Mouse (Mus musculus): ENCODE measurements at regions not wholly inside any gene's neighbourhood (a gene's known extent, or its start where the extent isn't known, plus 50 kb on each side); places are given as distances from the start of the nearest gene placed in this dataset.
"Not testable (repeated sequence)": the region's sequence is repeated elsewhere in the genome, so short reads cannot be mapped to it uniquely, and the experiment has no call there.

DNA sequence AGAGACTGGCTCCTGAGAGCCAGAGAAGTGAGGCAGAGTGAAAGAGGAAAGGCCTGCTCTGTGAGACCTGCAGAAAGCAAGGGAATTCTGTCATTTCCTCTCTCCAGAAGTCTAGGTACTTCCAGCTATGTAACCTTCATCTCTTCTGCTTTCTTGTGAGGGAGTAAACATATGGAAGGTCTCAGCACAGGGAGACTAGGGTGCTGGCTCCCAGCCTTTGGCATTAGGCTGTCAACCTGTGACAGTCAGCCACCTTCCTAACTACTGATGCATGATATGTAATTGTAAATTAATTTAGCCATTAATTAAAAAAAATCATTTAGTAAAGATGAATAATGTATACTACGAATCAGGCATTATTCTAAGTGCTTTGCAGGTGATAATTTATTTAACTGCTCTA is 819.2 kb downstream of the Gm9195 start:
- no peak for ATAC-seq (replicated peaks; ENCODE audit: poor library complexity, severe bottlenecking)

DNA sequence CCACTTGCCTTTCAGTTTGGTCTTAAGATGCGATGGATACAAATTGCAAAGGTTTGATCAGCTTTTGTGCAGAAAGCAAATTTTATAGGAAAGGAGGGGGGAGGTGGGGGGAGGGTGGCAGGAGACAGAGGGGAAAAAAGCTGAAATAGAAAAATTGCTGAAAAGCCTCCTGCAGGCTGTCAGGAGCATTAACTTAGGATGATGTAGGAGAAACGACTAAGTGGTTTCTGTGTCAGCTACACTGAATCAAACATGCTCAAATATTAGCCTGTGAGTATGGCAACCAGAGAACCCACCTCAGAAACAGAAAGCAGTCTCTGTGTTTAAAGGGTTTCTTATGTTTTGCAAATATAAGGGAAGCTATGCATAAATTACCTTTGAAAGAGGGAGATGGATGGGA is 819.6 kb downstream of the Gm9195 start:
- ATAC-seq (replicated peaks; ENCODE audit: poor library complexity, severe bottlenecking): no peak

DNA sequence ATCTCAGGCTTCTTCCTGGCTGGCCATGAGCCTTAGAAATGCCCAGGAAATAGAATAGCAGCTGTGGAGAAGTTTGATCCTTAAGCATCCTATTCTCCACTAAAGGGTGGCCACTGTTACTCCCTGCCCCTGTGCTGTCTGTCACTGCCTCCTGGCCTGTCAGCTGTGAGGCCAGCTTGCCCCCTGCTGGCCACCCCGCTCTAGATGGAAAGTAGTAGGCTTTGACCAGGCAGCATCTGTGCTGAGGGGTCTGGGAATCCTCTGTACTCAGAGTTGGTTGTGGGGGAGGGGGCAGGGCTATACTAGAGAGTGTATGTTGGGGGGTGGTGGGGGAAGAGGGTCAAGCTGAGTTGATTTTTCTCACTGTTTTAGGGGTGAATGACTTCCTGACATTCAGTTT is 821.2 kb downstream of the Gm9195 start:
- peak; percentile 59; the same call in 1 of the 2 replicates for ATAC-seq (replicated peaks; ENCODE audit: poor library complexity, severe bottlenecking)

DNA sequence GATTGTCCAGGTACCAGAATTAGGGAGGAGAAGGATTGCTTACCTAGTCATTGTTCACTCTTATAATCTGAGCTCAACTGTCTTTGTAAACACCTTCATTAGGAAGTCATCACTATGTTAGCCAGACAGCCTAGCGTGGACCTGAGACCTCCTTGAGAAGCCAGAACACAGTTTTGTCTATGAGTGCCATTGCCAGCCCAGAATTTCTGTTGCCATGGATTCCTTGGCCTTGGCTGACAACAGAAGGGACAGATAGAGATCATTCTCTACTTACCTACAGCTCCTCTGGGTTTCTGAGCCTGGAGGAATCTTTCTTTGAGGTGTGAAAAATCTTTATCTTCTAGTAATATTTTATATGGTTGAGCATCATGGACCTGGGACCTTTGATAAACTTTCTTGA is 825.0 kb downstream of the Gm9195 start:
- ATAC-seq (replicated peaks; ENCODE audit: poor library complexity, severe bottlenecking): no peak

DNA sequence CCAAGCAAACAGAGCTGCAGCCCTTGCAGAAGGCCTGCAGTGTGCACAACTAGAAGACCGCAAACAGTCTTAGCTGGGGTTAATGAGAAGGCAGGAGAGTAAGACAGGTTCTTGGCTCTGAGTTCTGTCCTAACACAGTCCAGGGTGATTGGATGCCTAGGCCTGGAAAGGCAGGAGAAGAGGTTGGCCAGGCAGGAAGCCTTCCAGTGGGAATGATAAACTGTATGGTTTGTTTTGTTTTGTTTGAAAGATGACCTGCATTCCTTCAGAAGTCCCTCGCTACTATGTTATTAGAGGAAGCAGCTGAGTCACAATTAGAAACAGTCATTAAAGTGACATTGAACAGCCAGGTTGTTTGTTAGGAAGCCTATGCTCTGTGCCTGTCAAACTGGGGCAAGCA is 831.5 kb downstream of the Gm9195 start:
- ATAC-seq (replicated peaks; ENCODE audit: poor library complexity, severe bottlenecking): no peak

DNA sequence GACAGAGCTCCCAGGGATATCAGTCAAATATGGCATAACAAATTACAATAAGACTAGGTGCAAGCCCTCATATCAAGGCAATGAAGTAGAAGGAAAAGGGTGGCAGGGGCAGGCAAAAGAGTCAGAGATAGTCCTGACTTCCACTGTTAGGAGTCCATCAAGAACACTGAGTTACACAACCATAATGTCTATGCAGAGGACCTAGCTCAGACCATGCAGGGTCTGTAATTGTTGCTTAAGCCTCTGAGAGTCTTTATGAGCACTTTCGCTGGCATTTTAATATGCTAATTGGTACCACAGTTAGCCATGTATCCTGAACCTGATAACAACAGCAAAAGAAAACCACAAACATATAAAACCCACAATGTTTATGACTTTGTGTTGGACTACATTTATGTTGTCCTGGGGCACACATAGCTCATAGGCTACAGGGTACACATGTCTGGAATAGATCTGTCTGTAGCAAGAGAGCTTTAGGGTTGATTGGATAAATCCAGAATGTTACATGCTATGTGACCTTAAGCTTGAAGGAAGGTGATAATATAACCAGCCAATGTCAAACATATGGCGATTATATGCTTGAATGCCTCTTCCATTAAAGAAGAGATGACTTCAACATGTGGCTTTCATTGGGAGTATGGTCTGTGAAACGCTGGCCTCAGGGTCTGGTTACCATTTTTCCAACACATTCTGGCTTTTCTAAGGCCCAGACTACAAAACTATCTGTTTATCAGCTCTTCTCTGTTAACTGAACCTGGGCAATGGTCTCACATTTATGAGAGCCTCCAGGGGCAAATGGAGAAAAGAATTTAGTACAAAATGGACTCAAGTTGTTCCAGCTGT is 836.6 kb downstream of the Gm9195 start:
- no peak for ATAC-seq (replicated peaks; ENCODE audit: poor library complexity, severe bottlenecking)

DNA sequence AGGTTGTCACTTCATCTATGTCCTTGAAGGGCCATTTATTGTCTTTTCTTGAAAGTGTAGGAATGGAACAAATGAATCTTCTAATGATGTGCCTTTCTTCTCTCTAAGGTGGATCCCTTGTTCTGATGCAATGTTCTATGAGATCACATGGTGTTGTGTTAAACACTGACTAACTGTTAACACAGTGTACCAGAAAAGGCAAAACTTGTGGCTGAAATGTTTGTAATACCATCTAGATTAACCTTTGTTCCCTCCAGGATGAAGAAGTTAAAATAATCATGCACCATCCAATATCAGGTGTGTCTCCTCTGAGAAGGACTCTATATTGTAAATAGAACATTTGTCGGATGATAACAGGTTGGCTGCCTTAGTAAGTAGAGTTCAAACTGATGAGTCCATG is 849.1 kb downstream of the Gm9195 start:
- ATAC-seq (replicated peaks; ENCODE audit: poor library complexity, severe bottlenecking): no peak

DNA sequence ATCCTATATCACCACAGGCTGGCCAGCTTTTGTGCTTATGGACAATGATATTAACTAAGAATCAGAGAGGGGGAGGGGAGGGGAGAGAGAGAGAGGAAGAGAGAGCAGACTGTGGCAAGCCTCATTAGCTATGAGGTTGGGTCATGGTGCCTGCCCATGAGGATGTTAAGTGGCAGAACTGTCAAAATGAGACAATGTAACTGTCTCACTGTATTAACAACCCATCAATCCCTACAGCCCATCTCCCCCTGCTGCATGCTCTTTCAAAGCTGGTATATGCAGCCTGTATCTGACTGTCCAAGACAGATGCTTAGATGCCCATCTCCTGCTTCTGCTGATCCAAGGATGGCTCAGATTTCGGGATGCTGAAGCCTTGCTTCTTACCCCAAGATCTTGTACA is 852.6 kb downstream of the Gm9195 start:
- no peak for ATAC-seq (replicated peaks; ENCODE audit: poor library complexity, severe bottlenecking)

DNA sequence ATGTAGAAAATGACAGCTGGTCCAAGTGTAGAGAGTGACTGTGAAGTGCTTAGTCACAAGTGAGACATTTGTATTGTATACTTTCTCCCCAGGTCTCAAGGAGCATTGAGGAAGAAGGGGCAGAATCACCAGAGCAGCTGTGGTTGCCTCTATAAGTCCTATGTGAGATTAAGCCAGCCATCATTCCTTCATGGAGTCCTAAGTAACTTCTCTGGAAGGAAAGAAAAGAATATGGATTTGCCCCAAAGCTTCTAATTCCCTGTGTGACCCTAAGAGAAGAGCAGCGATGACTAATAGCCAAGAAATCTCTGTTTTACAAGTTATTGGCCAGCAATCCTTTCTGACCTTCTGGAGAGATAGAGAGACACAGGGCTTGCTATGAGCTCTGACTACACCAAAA is 856.5 kb downstream of the Gm9195 start:
- ATAC-seq (replicated peaks; ENCODE audit: poor library complexity, severe bottlenecking): no peak

DNA sequence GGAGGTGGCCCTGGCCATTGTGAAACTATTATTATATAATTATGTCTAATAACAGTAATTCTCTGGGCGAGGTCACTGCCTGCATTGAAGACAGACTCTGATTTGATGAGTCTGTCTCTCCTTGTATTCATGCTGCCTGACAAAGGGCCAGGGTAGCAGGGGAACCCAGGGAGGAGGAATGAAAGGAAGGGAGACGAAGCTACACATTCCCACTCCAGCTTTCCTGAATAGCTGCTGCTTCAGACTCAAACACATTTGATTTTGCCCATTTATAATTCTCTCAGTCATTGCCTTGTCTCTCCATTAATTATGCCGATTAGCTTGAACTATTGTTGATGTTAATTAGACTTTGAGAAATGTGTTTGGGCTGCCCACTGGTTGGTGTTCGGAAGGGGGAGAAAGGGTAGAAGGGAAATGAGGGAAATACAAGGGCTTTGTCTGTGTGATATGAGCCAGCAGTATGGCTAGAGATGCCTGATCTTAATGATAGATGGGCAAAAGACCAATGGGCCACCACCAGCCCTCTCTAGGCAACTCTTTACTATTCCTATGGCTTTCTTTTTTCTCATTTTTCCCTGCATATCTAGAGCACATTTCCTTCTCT is 881.8 kb downstream of the Gm9195 start:
- ATAC-seq (replicated peaks; ENCODE audit: poor library complexity, severe bottlenecking): no peak

DNA sequence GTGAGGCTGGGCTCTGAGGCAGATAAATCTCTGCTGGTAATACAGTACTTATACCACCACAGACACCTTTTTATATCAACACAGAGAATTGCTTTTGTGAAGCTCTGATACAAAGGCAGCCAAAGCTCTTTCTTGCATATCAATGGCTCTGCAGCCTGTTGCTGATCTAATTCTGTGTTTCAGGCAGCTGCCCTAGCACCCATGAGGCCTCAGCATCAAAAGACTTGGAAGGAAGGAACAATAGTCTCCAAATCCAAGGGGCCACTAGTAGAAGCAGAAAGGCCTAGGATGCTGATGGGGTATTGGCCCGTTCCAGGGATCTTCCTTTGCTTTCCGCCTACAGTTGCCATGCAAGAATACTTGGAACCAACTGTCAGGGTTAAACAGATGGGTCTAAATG is 887.9 kb downstream of the Gm9195 start:
- no peak for ATAC-seq (replicated peaks; ENCODE audit: poor library complexity, severe bottlenecking)

DNA sequence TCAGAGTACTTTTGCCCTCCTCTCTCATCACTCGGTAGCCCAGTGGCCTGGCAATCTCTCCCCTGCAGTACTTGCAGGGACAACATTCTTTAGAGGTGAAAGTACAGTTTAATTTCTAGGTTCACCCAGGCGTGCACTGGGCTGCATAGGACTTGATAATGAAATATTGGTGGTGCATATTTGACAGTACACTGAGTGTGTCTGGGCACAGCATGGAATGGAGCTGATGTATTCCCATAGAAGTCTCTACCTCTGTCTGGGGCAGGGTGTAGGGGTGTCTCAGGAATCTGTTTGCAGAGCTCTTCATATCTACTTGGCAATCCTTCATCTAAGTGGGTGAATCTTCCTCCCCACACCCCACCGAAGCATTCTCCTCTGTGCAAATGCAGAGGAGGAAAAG is 893.8 kb downstream of the Gm9195 start:
- no peak for ATAC-seq (replicated peaks; ENCODE audit: poor library complexity, severe bottlenecking)

DNA sequence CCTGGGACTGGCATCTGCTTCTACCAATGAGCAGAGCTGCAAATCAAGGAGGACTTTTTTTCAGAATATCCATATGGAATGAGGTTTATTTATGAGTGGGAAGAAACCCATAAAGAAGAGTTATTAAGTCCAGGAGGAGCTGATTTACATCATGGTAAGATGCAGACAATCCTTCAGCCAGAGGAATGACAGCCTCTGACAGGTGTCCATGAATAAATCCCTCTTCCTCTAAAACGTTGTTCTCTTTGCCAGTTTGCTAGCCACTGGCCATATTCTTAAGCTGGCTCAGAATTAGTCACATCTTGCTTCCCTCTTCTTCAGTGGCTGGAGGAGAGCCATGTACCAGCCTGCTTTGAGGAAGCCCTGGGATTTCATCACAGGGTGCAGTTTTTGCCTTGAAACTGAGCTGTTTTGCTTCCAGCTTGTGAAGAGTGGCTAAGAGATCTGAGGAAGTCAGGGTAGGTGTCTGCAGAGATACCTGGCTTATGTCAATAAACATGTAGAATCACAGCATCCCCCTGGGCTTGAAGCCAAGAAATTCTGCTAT is 902.9 kb downstream of the Gm9195 start:
- ATAC-seq (replicated peaks; ENCODE audit: poor library complexity, severe bottlenecking): no peak

DNA sequence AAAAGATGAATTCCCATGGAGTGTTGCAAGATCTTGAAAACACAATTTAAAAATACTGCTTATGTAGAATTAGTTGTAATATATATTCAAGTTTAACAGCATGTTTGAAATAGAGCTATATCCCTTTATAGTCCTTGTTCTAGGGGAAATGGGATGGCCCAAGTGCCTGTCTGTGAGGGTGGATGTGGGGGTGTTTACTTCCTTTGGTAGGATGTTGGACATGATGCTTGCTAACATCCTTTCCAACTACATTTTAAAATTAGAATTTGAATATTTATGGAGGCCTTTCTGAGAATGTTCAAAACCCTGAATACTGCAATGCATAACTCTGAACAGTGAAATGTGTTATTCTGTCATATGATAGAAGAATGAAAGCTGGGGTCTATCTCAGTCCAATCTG is 903.6 kb downstream of the Gm9195 start:
- ATAC-seq (replicated peaks; ENCODE audit: poor library complexity, severe bottlenecking): no peak

DNA sequence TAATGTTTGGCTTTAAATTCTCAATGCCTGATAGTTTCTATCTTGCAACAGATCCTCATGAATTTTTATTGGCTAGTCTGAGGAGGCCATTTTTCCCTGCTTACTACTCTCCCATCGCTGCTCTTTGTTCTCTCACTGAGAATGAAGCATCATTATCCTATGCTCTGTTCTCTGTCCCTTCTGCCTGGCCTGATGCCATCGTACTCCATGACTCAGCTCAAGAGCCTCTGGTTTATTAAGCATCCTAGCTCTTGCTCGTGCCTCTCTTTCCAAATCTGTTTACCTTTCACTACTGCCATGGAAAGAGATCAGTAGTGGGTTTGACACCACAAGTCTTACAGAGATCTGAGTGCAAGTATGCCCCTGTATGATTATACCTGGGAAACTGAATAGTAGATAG is 926.8 kb downstream of the Gm9195 start:
- no peak for ATAC-seq (replicated peaks; ENCODE audit: poor library complexity, severe bottlenecking)

DNA sequence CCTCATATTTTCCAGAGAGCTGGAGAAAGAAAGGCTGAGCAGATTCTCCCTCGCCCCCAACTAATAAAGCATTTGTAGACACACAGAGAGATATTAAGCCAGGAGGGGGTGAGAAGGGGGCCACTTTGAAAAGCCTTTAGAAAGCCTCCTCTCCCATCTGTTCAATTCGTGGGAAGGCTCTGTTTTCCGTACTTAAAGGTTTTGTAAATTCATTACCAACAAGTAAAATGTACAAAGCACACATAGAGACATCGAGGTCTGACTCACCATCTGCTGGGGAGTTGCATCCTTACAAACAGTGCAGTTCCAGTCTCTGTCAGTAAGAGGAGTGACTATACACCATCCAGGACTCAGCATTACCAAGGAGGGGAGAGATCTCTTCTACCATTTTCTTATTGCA is 929.7 kb downstream of the Gm9195 start:
- ATAC-seq (replicated peaks; ENCODE audit: poor library complexity, severe bottlenecking): no peak

DNA sequence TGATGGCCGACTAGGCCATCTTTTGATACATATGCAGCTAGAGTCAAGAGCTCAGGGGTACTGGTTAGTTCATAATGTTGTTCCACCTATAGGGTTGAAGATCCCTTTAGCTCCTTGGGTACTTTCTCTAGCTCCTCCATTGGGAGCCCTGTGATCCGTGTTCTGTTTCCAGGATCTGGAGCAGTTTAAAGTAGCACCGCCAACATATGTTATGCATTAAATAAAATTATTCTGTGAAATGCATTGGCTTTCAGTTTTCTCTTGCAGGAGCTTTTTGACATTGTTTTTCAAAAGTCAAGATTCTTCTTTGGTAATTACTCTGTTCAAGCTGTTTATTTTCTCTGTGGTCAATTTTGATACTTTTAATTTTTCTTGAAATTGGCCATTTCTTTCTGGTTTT is 937.3 kb downstream of the Gm9195 start:
- not testable (repeated sequence) for ATAC-seq (replicated peaks; ENCODE audit: poor library complexity, severe bottlenecking)

DNA sequence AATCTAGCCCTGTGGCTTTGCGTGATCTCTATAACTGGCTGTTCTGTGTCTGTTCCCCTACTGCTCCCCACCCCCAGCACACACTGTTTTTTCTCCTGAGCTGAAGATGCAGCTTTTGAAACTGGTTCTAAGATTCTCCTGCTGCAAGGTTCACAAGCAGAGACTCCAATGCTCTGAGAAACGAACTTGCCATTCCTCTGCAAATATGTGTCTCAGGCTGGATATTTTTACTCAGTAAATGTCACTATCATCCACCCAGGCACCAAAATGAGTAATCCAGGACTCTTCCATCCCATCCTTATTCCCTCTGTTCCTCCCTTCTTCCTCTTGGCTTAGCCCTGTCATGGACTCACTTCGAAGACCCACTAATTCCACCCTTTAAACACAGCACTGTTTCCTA is 943.9 kb upstream of the Fam160b2 start:
- ATAC-seq (replicated peaks; ENCODE audit: poor library complexity, severe bottlenecking): no peak

DNA sequence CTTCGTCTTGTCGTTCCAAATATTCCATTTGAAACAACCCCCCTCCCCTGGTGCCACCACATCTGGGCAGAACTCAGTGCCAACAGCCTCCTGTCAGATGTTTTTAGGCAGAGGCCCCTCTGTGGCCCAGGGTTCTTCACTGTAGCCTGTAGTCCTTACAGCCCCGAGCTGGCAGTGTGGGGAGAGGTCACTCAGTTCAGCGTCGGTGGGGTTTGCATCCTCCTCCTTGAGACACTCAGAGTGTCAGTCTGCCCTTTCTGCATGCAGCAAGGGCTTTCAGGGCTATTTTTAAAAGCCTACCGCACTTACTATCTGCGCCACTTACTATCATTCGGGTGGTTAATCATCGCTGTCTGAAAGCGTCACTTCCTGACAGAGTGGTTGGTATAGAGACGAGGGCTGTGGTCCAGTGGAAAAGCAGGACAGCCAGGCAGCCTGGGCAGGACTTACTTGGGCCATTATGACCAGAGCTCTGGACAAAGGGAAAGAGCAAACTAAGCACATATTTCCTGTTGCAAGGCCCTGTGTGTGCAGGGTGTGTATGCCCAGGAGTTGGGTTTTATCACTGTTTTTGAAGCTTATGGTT is 932.5 kb upstream of the Fam160b2 start:
- ATAC-seq (replicated peaks; ENCODE audit: poor library complexity, severe bottlenecking): no peak

DNA sequence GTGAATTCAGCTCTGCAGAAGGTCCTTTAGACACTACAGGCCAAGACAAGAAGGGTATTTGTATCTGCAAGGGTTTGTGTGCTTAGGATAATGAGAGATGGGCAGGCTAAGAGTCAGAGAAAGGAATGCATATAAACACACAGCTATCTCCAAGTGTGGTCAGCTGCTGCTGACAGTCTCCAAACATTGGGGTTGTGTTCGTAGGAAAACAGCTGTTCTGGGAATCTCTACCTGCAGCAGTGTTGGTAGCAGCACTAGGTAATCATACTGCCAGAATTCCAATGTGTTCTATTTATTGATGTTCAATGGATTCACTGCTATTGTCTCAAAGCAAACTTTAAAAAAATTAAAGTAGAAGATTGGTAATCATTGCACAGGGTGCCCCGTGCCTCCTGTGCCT is 931.7 kb upstream of the Fam160b2 start:
- no peak for ATAC-seq (replicated peaks; ENCODE audit: poor library complexity, severe bottlenecking)

DNA sequence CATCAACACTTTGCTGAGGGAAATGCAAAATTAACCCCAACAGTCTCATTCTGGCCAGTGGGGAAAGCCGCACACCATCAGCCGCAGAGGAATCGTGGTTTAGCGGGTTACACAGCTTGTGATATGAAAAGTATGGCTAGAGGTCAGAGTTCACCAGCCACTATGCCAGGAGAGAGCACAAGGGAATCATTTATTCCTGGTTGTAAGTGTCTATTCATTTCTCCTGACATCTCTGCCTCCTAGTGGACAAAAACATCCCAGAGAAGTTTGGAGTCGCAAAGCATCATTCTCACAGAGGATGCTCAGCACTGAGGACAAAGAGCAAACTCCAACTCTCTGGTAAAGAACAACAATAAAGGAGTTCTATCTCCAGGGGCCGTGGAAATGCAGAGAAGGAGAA is 930.8 kb upstream of the Fam160b2 start:
- no peak for ATAC-seq (replicated peaks; ENCODE audit: poor library complexity, severe bottlenecking)

DNA sequence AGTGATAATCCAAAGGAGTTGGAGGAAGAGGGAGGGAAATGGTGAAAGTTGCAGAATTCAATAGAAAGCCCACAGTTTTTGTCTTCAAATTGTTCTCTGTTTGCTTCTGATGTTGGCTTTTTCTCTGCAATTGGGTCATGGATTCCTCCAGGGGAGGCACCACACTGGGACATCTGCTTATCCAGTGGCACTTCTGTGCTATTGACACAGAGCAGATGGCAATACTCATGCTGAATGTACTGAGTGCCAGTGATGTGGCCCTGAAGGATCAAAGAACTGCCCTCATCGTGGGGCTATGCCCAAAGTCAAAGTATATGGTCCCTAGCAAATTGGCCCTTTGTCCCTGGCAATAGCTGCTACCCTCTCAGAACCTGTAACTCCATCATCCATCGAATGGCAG is 918.9 kb upstream of the Fam160b2 start:
- ATAC-seq (replicated peaks; ENCODE audit: poor library complexity, severe bottlenecking): no peak
